Mouse (Mus musculus) T-helper 1 cell (primary cell): ENCODE results near the gene E030018B13Rik.

Source experiments
- in situ Hi-C: fragments of 300-600 bp; cut with MboI, MseI; formaldehyde crosslinking; loops from one replicate; pipeline ENCODE4 v1.15.1; 2025; ENCODE audit warnings: high pct_unique_total_duplicates

Gene E030018B13Rik

GRCm38 (mm10) chr7:63914891-63915290 lies 1.8 kb upstream of the E030018B13Rik start:
- in situ Hi-C loops, result loop anchor here (10.0 kb wide), 1 partner anchor 160 kb away; no protein-coding TSS in a partner anchor

DNA sequence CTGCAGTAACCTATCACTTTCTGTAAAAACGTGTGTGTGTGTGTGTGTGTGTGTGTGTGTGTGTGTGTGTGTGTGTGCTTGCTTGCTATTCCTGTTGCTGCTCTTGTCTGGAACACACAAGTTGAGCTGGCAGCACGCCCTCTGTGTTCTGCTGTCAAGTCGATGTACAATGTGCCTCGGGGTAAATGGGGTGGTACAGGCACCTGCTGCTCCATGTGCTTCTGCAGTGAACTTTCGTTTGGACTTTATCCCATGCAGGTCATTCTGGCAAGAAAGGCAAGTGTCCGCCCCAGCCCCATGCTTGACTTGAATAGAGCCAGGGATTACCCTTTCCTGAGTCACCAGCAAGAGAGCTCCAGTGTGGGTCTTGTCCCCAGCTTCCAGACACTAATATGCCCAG lies 1.0 kb downstream of the E030018B13Rik start:
- in situ Hi-C loops, result loop anchor here (10.0 kb wide), 1 partner anchor 163 kb away; no protein-coding TSS in a partner anchor

DNA sequence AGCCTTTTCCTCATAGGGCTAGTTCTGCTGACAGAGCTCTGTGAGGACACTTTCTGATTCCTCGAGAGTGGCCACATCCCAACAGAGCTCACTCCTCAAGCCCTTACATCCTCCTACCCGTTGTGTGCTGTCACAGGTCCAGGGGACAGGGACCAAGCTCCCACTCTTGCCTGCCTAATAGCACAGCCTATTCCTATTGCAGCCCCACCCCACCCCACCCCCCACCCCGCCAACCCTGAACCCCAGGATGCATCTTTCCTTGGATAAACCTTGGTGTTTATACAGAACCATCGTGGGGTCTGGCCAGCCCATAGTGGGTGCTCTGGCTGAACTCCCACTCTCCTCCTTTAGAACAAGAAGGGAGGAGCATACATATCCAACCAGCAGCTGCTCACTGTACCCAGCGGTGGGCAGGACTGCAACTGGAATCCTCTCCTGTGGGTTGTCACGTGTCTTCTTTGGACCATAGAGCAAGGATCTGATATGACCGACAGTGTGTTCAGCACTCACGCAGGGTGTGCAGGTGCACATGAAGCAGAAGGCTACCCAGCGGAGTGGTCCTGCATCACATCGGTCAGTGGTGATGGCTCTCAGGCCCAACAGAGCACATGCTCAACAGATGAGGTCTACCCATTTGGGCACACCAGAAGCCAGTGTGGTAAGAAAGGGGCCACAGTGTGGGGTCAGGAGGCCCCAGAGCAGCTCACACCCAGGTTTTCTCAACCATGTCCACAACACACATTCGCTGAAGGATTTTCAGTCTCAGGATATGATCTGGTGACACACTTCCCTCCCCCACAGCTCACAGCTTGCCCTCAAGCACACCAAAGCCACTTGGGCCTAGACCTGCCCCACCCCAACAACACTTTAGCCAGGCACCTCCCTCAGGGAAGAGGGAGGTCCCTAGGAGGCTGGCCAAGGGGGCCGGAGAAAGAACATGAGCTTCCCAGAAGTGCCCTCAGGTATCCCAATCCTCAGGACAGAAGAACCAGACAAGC lies 2.4 kb downstream of the E030018B13Rik start:
- in situ Hi-C loops, result loop anchor here (10.0 kb wide), 1 partner anchor 164 kb away; no protein-coding TSS in a partner anchor

- in situ Hi-C loops, result no loop called here
Measured at GRCm38 (mm10) chr7:63921909-63922562, 5.4 kb downstream of the E030018B13Rik start.

DNA sequence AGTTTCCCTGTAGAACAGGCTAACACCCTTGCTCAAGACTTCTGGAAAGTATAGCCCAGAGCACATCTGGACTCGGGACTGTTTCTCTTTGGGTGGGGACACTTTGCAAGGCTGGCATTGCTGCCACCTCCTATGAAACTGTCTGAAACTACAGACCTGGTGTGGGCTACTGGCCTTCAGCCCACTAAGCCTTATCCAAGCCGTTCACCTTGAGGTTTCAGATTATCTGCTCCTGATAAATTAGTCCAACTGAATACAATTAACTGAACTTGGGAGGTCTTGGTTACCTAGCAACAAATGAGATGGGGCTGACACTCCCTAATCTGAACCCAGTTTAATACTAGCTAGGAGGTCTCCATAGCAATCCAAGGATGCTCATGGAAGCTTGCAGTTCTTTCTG lies 5.9 kb downstream of the E030018B13Rik start:
- in situ Hi-C loops, result no loop called here

DNA sequence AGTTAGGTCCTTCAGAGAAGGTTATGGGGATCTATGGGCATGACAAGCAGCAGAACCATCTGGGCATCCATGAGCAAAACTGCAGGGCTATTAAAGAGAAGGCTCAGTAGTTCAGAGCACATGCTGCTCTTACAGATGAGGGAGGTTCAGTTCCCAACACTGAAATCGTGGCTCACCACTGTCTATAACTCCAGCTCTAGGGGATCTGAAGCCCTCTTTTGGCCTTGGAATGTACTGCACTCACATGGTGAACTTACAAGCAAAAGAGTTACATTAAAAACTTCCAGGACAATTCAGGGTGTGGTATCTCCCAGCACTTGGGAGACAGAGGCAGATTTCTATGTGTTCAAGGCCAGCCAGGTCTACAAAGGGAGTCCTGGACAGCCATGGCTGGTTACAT lies 6.3 kb downstream of the E030018B13Rik start:
- in situ Hi-C loops, result no loop called here

DNA sequence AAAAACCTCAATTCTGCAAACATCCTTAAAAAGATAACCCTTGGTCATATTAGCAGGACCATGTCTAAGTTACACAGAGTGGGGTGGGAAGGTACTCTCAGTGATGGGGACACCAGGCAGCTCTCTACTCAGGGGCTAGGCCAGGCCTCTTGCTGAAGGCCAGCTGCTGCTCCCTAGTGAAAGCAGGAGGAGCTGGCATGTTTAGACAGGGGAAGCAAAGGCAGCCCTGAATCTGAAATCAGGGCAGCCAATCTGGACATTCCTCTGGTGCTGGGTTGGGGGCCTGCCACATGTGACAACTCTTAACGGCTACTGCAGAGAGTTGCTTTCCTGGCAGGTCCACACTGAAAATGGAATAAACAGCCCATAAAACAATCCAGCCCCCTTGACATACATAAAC lies 7.5 kb downstream of the E030018B13Rik start:
- in situ Hi-C loops, result no loop called here

DNA sequence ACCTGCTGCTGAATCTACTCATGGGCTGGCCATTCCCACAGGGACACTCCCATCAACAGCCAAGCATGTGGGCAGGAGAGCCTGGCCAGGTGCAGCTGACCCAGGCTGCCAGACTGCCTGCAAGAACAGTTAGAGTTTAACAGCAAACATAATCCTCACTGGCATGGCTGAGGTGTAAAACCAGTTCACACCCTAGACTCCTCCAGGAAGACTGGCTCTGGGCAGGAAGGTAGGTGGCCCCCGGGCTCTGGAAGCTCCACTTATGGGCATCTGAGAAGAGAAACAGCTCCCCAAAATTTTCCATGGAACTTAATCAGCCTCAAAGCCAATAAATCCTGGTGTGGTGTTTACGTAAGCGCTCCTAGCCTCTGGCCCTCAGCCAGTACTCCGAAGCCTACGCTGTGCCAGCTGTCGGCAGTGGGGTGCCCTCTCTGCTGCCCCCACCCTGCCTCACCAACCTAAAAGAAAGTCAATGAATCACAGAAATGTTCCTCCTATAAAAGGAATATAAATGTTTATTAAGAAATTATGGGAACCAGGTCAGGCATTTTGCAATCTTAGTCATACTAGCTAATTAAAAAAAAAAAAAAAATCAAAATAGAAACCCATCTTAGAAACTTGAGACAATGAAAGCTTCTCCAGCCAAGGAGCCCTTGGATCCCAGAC lies 8.2 kb downstream of the E030018B13Rik start:
- in situ Hi-C loops, result no loop called here

DNA sequence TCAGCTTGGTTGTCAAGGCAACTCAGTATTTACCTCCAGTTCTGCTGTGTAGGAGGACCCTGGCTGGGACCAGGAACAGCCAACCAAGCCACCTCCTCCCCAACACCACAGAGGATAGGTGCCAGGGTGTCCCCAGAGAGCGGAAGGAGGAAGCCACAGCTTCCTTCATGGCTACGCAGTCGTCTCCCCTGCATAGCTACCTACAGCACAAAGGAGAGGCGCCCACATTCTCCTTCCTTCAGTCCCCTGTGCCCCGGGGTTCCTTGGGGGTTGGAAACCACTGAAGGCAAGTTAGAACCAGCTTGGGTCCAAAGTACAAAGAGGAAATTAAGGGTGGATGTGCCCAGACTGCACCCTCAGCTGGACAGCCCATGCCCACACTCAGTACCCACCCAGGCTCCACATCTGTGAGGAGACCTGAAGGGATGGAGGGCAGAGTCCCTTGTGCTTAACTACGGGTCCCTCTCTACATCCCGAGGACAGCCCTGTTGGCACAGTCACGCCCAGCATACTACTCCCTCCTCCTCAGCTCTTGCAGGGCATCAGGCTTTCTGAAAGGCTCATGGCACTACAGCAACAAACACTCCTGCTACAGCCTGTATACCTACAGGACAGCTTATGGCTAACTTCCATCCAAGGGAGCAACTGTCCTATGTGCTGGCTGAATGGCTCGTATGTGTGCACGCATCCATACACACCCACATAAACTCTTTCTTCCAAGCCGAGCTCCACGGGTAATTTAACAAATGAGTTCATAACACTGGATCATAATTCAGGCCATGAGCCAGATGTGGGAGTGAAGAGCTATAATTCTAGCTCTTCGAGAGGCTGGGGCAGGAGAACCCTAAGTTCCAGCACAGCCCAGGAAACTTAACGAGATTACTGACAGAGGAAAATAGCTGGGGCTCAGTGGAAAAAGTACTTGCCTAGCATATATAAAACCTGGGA lies 9.0 kb downstream of the E030018B13Rik start:
- in situ Hi-C loops, result no loop called here

DNA sequence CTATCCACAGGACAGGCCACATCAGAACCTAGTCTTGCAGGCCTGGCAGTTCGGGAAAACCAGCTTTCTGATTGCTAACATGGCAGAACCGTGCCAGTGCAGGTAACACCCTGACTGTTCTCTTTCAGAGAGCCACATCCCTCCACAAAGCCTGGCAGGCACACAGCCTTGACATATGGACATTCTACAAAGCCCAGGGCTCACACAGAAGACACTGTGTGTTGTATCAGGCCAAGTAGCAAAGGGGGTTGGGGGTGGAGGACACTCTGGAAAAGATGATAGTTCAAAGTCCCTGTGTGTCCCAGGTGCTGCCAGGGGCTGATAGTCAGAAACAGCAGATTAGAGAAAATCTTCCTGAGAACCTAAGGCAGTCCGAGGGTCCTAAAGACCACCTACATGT lies 9.8 kb downstream of the E030018B13Rik start:
- in situ Hi-C loops, result no loop called here

- in situ Hi-C loops, result no loop called here
Measured at GRCm38 (mm10) chr7:63927121-63927520, 10.5 kb downstream of the E030018B13Rik start.

DNA sequence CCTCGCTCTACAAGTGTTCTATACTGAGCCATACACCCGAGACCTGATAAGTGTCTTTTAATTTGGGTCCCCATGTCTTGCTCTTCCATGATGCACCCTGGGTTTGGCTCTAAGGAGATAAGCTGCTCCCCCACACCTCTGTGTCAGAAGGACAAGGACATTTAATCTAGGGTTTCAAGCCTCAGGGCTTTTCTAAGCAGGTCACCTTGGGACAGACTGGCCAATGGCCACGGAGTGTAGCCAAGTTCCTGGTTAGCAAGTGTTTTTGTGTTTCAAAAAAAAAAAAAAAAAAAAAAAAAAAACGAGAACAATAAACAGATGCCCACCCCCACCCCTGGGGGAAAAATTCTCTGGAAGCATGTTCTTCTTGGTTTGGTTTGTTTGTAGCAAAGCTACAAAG lies 12.4 kb downstream of the E030018B13Rik start:
- in situ Hi-C loops, result no loop called here

- in situ Hi-C loops, result no loop called here
Measured at GRCm38 (mm10) chr7:63930132-63930531, 13.5 kb downstream of the E030018B13Rik start.

DNA sequence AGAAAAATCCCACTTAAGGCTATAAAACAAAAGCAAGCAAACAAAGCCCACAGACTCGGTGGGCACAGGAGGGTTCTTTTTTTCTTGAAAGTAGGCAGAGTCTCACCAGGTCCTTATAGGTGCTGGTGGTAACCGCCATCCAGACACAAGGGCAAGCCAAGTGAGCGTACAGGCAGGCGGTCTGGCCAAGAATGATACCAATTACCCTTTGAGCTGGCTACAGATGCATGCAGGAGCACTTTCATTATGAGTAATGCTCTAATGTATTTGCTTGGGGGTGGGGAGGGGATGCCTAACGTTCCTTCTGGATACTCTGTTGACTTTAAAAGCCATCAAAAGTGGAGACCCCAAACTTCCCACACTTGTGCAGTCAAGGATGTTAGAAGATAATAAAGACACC lies 14.1 kb downstream of the E030018B13Rik start:
- in situ Hi-C loops, result no loop called here

DNA sequence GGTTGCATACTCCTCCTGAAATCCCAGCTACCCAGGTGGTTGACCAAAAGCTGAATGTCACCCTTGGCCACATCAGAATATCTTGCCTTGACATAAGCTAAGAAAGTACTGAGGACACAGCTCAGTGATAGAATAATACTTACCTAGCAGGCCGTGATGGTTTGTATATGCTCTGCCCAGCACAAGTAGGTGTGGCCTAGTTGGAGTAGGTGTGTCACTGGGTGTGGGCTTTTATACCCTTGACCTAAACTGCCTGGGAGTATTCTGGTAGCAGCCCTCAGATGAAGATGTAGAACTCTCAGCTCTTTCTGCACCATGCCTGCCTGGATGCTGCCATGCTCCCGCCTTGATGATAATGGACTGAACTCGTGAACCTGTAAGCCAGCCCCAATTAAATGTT lies 15.8 kb downstream of the E030018B13Rik start:
- in situ Hi-C loops, result no loop called here

GRCm38 (mm10) chr7:63933905-63934304 lies 17.2 kb downstream of the E030018B13Rik start:
- in situ Hi-C loops, result no loop called here

DNA sequence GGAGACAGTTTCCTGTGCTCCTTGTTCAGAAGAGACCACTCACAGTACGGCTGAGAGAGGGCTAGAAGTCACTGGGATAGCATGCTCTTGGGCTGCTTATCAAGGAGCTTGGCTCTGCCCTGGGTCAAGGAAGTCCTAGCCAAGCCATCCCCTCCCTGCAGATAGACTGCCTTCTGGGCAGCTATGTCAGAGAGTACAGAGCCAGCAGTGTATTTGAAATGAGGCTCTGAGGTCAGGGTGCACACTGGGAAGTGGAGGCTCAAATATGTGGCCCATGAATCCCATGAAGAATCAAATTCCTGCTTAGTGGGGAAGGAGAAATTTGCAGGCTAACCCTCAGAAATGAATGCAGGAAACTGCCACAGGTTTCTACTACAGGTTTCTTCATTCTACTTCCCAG lies 17.9 kb downstream of the E030018B13Rik start:
- in situ Hi-C loops, result no loop called here

DNA sequence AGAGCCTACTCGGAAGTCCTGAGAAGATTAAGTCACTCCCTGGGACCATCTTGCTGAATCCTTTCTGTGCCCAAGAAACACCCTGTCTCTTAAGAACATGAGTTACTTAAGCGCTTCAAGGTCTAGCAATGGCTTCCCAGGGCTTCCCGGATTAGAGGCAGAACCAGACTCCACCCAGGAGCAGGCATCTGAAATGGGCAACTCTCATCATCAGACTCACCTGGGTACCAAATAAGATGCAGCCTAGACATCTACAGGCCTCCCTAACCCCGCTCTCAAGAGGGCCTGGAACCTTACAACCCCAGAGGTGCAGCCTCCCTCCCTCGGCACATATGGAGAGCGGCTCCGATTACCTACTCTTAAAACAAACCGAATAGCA lies 19.1 kb downstream of the E030018B13Rik start:
- in situ Hi-C loops, result no loop called here

DNA sequence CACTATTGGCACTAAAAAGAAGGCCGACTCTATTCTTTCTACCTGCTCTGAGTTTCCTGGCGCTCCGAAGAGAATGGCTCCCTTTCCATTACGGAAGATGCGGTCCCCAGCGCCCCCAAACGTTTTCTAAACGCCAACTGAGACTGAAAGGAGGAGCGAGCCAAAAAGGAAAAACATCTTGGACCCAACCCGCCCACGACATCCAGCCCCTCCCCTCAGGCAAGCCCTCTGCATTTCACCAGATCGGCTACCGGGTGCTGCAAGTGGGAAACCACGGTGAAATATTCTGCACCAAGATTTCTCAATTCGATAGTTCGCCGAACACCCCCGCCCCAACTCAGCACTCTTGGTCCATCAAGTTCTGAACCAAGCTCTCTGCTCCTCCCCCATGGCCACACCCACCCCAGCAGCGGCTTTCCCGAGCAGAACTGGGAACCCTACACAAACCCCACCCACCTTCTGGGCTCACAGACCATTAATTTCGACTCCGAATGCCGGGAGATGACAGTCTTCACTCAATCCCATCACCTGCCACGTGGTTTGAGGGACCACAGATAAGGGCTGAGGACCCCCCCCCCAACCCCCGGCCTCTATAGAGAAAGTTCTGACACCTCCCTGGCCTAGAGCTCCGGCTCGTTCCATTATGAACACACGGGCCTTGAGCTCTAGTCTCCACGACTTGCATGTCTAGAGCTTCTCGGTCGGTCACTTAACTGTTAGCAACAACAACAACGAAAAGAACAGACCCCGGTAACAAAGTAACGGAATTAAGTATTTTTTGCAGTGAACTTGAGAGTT lies 19.7 kb downstream of the E030018B13Rik start:
- in situ Hi-C loops, result no loop called here

DNA sequence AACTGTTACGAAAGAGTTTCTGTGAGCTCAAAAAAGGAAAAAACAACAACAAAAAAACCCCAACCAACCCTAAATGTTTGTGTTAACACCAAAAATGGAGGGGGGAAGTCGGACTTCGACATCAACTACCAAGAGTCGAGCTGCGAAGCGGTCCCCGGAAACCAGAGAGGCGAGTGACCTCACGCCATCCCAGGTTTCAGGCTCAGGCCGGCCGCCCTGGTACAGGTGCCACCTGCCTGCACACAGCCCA lies 20.3 kb downstream of the E030018B13Rik start:
- in situ Hi-C loops, result no loop called here
